Mouse (Mus musculus) 3T3-L1 (cell line): ENCODE measurements at regions not wholly inside any gene's neighbourhood (a gene's known extent, or its start where the extent isn't known, plus 50 kb on each side); places are given as distances from the start of the nearest gene placed in this dataset.

Source experiments
- DNase-seq: peaks from one replicate; pipeline ENCODE4 v3.0.0-alpha.2; 2015; ENCODE audit warnings: low read depth, low spot score

DNA sequence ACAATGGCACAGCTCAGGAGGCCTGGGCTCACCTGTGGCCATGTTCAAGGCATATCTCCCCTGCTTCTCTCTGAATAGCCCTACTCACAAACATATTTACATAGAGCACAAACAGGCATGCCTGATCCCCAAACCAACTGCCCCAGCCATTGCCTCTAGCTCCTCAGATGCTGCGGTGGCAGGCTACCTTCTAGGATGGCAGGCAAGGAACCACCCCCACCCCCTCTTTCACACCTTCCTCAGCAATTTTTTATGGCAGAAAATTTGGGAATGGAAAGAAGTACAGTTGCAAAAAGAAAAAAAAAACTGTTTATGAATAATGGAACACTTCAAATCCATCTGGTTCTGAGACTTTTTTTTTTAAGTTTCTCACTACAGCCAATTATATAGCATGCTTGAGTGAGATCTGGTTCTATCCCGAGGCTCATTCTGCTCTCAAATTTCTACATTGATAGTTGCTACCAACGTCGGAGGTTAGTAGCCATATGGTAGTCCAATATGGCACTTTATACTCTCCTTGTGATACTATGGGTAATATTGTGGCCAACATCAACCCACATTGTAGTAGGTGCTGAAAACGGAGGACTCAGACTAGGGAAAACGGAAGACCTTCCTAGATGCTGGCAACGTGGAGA, 136.8 kb upstream of the Gm10295 start:
- no peak for DNase-seq

- peak; percentile 73 for DNase-seq
These were observed 124.1 kb upstream of the Gm10295 start for GRCm38 (mm10) chr7:71475383-71475782.

DNA sequence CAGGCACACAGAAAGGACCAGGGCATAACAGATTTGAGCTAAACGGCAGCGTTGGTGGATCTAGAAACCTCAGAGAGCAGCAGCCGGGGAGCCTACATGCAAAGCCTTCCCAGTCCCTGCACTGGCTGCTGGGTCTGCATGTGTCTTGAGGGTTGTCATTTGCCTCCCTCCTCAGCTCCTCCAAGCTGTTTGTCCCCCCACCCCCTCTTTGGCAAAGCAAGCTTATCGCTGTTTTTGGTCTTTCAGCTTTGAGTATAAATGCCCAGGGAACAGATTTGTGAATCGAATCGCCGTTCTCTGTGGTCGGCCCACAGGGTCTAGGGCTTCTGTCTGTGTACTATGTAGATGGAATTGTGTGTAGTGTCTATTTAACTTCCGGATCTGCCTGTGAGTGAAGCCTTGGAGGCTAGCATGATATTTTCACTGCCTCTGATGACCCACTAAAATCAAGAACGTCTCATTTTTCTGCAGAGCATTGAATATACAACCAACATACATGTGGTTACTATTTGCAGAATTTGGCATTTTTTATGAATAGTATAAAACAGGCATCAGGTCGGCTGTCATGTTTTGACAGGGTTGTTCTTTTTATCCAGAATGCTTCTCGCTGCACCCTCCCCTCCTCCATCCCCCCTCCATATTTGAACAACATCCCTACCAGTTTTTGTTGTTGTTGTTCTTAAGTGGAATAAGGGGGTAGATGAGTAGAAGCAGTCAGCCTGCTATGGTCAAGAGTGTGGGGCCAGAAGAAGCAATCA, 121.3 kb upstream of the Gm10295 start:
- DNase-seq, result no peak

GRCm38 (mm10) chr7:71471658-71472383, 120.5 kb upstream of the Gm10295 start:
- no peak for DNase-seq

DNA sequence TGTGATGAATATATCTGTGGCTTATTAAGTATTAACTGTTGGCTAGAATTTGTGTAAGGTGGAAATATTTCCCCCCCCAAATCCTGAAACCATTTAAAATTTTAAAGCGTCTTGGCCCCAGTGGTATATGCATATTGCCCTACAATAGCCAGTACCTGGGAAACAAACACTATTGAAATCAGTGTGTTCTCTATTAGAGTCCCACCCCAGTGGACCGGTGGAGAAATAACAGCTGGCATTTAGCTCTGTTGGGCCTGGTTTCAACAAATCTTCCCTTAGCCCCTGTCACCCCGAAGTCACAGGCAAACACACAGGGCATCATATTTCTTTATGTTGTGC, 120.0 kb upstream of the Gm10295 start:
- no peak for DNase-seq

DNA sequence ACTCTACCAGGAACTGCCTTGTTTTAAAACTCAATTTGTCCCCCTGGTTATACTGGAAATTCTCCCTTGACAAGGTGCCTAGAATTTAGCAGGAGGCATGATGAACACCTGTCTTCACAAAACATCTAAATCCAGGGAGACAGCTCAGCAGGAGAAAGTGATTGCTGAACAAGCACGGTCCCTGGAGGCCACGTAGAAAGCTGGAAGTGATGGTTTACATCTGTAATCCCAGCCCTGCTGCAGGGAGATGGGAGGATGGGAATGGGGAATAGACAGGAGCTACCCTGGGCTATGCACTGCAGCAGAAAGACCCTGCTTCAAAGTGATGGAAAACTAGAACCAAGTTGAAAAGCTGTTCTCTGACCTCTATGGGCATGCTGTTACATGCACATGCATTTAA, 119.1 kb upstream of the Gm10295 start:
- DNase-seq, result no peak

DNA sequence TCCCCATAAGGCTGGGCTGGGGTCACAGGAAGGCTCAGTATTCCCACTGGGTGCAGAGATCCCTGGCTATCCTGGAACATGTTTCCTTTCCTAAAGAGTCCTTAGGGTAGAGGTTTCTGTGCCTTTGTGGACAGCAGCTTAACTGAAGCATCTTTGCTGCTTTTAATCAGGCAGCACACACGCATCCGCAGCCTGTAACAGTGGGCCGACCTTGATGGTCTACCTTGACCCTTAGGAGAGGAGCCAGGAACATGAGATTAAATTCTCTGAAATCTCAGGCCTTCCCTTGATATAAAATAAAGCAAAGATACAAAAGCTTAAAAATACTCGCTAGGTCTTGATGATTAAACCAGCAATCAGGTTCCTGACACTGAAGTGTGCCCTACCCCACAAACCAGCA, 118.7 kb upstream of the Gm10295 start:
- DNase-seq, result no peak

DNA sequence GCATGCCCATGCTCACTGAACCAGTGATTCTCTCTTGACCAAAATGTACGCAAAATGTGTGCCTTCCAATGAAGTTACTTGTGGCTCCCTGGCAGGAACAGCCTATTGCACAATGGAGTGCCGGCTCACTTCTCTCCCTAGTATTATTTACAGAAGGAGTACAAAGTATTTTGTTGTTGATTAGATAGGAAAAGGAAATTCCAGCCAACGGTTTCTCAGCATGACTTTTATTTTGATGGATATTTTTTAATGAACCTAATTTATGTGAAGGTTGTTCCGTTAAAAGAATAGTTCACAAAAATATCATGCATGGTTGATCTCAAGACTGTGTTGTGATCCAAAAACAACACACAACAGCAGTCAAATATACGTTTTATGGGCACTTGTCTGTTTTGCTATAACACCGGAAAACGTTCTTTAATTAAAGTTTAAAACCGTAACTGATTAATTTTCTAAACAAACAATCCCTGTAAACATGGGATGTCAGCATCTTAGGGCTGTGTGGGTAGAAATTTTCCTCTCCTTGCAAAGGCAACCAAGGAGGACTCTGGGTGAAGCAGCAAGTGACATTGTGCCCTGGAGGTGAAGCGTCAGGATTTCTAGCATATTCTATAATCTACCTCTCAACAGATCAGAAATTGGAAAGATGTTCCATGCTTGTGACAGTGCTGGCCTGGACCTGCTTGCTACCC, 116.3 kb upstream of the Gm10295 start:
- no peak for DNase-seq

DNA sequence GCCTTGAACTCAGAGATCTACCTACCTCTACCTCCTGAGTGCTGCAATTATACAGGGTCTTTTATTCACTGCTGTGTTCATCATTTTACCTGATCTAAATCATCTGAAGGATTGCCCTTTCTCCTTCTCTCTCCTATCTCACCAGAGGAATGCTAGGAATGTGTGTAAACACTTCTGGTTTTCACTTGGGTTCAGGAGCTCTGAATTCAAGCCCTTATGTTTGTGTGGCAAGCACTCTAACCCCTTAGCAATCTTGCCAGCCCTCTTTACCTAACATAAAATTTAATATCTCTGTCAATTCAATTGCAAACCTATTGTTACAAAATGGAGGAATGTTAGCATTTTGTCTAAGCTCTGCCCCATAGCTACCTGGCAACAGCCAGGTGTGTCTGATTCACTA, 112.8 kb upstream of the Gm10295 start:
- DNase-seq, result no peak

GRCm38 (mm10) chr7:71463565-71463964, 112.3 kb upstream of the Gm10295 start:
- DNase-seq, result no peak

GRCm38 (mm10) chr7:71459805-71460204, 108.5 kb upstream of the Gm10295 start:
- DNase-seq, result no peak

DNA sequence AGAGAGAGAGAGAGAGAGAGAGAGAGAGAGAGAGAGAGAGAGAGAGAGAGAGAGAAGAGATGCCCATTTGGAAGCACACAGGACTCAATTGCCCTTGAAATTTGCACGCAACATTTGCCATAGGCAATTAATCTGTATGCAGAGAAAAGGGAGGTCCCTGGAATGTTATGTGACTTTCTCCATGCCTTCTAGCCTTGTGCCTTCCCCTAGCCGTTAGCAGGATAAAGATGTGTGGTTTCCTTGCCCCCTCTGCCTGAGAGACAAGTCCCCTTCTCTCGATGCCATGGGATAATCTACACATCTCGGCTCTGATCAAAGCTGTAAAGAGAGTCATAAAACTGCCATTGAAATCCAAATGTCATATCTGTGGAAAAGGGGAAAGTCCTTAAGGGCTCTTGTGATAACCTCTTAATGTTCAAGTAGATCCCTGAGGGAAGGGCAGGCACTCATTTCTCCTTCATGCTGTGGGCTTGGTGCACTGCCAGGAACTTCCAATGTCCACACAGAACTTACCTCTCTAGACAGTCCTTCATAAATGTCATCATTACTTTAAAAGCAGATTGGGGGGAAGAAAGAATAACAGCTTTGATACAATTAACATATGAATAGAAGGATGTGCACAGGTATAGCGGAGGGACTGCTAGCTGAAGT, 106.9 kb upstream of the Gm10295 start:
- DNase-seq, result no peak

- no peak for DNase-seq
These were observed 106.3 kb upstream of the Gm10295 start for GRCm38 (mm10) chr7:71457409-71458103.

GRCm38 (mm10) chr7:71456421-71456820, 105.1 kb upstream of the Gm10295 start:
- DNase-seq, result no peak

- no peak for DNase-seq
These were observed 89.3 kb upstream of the Gm10295 start for GRCm38 (mm10) chr7:71440330-71441240.

GRCm38 (mm10) chr7:71425982-71426381, 74.7 kb upstream of the Gm10295 start:
- no peak for DNase-seq

- DNase-seq, result no peak
These were observed 68.0 kb upstream of the Gm10295 start for GRCm38 (mm10) chr7:71419261-71419660.

- no peak for DNase-seq
These were observed 67.6 kb upstream of the Gm10295 start for GRCm38 (mm10) chr7:71418856-71419255.

- no peak for DNase-seq
These were observed 63.5 kb upstream of the Gm10295 start for GRCm38 (mm10) chr7:71414756-71415155.

- no peak for DNase-seq
These were observed 61.8 kb upstream of the Gm10295 start for GRCm38 (mm10) chr7:71413121-71413520.
